Mouse (Mus musculus): ENCODE data around the gene Lrrc10b.

DNA sequence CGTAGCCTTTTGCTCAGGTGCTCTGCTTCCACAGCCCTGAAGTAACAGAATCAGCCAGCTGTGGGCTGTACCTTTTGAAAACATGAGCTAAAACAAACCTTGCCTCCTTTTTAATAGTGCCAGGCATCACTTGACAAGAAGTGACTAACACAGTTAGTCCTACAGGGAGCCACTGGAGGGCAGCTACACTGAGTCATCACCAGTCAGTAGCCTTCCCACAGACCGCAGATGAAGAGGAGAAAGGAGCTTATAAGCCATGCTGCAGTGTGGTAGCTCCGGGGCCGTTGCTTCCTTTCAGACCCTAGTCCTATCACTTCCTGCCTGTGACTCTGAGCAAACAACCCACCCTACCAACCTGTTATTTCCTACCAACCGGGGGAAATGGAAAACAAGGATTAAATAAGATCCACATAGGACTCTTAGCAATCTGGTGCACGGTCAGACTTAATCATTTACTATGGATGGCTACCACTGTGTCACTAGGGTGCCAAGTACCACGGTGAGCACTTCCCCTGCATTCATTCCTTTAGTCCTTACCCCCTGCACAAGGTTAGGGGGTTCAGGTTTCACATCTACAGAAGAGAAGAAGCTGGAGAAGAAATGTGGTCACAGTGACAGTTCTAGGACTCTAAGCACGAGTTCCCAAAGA is 40.4 kb upstream of the Lrrc10b start:
- TF ChIP-seq POLR2A (IDR thresholded peaks at IDR 0.05; ENCODE audit: control insufficient read depth in 1 of 2, insufficient read depth in 1 of 2, low read depth in 1 of 2, low read length in 2 of 2, poor library complexity in 1 of 2) (no peak), USF1 (IDR thresholded peaks at IDR 0.05; ENCODE audit: low read depth, low read length) (no peak), MYB (IDR thresholded peaks at IDR 0.05; ENCODE audit: low read depth, low read length) (no peak), EP300 (IDR thresholded peaks at IDR 0.05; ENCODE audit: low read depth in 1 of 2, low read length in 2 of 2) (no peak), ZC3H11A (IDR thresholded peaks at IDR 0.05; ENCODE audit: low read depth, low read length) (no peak)
